ENCODE assay signal across 14 mouse cellular contexts in genomic region chr5:6881396-6881795, GRCm38 (mm10).
"Had no signal": no experiment of that assay in that cellular context is flagged by ENCODE, and none has a peak within 500 bp of the region (broad histone marks: within the 10 kb centered on the region; RNA-seq: fewer than 3 reads in every experiment).

No protein-coding gene starts in this region.

- H3K9me3 ChIP-seq: embryonic facial prominence, embryonic 10.5 days; embryonic facial prominence, embryonic 12.5 days; embryonic facial prominence, embryonic 13.5 days; embryonic facial prominence, embryonic 15.5 days; forebrain, embryonic 10.5 days; forebrain, embryonic 12.5 days; forebrain, embryonic 13.5 days; forebrain, embryonic 15.5 days had no signal

- H3K4me2 ChIP-seq: embryonic facial prominence, embryonic 12.5 days; embryonic facial prominence, embryonic 13.5 days; embryonic facial prominence, embryonic 15.5 days; forebrain, embryonic 12.5 days; forebrain, embryonic 13.5 days; forebrain, embryonic 15.5 days had no signal

- ATAC-seq: forebrain, embryonic 13.5 days; forebrain, embryonic 14.5 days; forebrain, embryonic 15.5 days; forebrain, embryonic 16.5 days had no signal

- H3K4me1 ChIP-seq: embryonic facial prominence, embryonic 10.5 days; embryonic facial prominence, embryonic 12.5 days; embryonic facial prominence, embryonic 13.5 days; embryonic facial prominence, embryonic 15.5 days; forebrain, embryonic 10.5 days; forebrain, embryonic 12.5 days; forebrain, embryonic 13.5 days; forebrain, embryonic 15.5 days had no signal

- H3K27me3 ChIP-seq: embryonic facial prominence, embryonic 12.5 days; embryonic facial prominence, embryonic 13.5 days; embryonic facial prominence, embryonic 15.5 days; forebrain, embryonic 12.5 days; forebrain, embryonic 13.5 days; forebrain, embryonic 15.5 days had no signal

- H3K4me3 ChIP-seq: embryonic facial prominence, embryonic 10.5 days; embryonic facial prominence, embryonic 12.5 days; embryonic facial prominence, embryonic 13.5 days; embryonic facial prominence, embryonic 15.5 days; erythroblast, embryonic 14.5 days; forebrain, embryonic 10.5 days; forebrain, embryonic 12.5 days; forebrain, embryonic 13.5 days; forebrain, embryonic 15.5 days; gastrocnemius, adult 2 months; heart, adult 2 months had no signal

- H3K36me3 ChIP-seq: embryonic facial prominence, embryonic 10.5 days; embryonic facial prominence, embryonic 12.5 days; embryonic facial prominence, embryonic 13.5 days; embryonic facial prominence, embryonic 15.5 days; forebrain, embryonic 10.5 days; forebrain, embryonic 12.5 days; forebrain, embryonic 15.5 days had no signal

- H3K27ac ChIP-seq: embryonic facial prominence, embryonic 10.5 days; embryonic facial prominence, embryonic 12.5 days; embryonic facial prominence, embryonic 13.5 days; embryonic facial prominence, embryonic 15.5 days; forebrain, embryonic 10.5 days; forebrain, embryonic 12.5 days; forebrain, embryonic 13.5 days; forebrain, embryonic 15.5 days; gastrocnemius, adult 2 months; heart, adult 2 months had no signal

- H3K9ac ChIP-seq: embryonic facial prominence, embryonic 12.5 days; embryonic facial prominence, embryonic 13.5 days; embryonic facial prominence, embryonic 15.5 days; forebrain, embryonic 12.5 days; forebrain, embryonic 13.5 days; forebrain, embryonic 15.5 days; forebrain, postnatal 0 days had no signal
